Mouse (Mus musculus): Measurements from ENCODE around the gene Pkdcc. TPM values are rescaled to one million over a fixed set of nuclear protein-coding genes. Genes with fewer than 3 reads are reported as not detected.

Pkdcc gene
- polyA plus RNA-seq (2012), result 0.02 and 0.12 TPM in 2 replicates

DNA sequence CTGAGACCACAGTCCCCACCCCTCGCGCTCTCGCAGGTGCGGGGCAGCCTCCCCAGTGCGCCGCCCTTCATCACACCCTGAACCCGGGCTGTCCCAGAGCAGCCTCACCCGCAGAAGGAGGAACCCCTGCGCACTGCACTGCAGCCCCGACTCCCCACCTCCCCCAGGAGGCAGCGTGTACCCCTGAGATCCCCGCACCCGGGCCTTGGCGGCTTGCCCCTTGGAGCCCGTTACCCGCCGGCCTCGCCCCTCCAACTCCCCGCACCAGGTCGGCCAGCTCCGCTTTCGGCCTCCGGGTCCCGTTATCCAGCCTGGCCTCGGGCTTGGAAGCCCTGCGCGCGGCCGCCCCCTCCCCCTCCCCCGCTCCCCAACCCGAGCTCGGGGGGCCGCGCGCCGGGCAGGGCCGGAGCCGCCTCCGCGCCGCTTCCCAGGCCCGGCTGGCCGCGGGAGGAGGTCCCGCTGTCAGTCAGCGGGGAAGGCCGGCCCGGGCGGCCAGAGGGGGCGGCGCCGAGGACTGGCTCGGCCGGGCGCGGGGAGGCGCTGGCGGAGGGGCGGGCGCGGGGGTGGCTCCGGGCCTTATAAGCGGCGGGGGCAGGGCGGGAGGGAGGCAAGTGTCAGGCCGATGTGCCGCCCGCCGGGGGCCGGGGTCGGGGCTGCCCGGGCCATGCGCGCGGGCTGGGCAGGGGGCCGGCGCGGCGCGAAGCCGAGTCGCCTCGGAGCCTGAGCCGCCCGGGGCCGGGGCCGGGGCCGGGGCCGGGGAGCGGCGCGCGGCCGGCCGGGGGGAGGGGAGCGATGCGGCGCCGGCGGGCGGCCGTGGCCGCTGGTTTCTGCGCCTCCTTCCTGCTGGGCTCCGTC is at the start of gene Pkdcc:
TSS of gene Pkdcc (plus strand) at position 619 of the 855 bp plus-strand sequence.
- H3K9me3 ChIP-seq (ENCODE audit: control insufficient read depth, low read length), result no peaks in the 10 kb centered on the region
- H3K4me1 ChIP-seq (ENCODE audit: control insufficient read depth), result no peaks in the 10 kb centered on the region
- TF ChIP-seq TAL1 (IDR thresholded peaks at IDR 0.05; ENCODE audit: low read length) (no peak), GATA1 (IDR thresholded peaks at IDR 0.05; ENCODE audit: low read length) (no peak)
- peak within 1 kb of the TSS; percentile 58 for H3K4me3 ChIP-seq (replicated peaks)
- H3K27me3 ChIP-seq (ENCODE audit: control insufficient read depth), result peaks cover 48% of the 10 kb centered on the region
- H3K36me3 ChIP-seq (ENCODE audit: control insufficient read depth), result no peaks in the 10 kb centered on the region

DNA sequence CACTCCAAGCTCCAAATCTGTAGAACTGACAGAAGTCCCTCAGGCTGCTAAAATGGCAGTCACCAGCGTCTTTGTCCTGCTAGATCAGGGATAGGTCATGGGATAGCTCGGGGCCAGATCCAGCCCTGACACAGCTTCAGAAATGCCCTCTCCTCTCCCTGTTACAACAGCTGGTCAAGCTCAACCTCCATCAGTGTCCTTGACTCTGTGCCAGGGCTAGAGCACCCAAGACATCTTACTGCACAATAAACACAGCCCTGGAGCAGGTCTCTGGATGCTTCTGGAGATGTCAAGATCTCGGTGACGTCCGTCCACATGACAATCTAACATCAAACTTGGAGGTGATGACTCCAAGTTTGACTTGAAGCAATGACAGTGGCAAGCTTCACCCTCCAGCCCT is 48.9 kb upstream of the Pkdcc start:
- Histone ChIP-seq H3K27me3 (ENCODE audit: control insufficient read depth) (no peaks in the 10 kb centered on the region), H3K9me3 (ENCODE audit: control insufficient read depth, low read length) (no peaks in the 10 kb centered on the region), H3K36me3 (ENCODE audit: control insufficient read depth) (no peaks in the 10 kb centered on the region), H3K4me1 (ENCODE audit: control insufficient read depth) (no peaks in the 10 kb centered on the region), H3K4me3 (replicated peaks) (no peak overlapping the region)
- TF ChIP-seq TAL1 (IDR thresholded peaks at IDR 0.05; ENCODE audit: low read length) (no peak), GATA1 (IDR thresholded peaks at IDR 0.05; ENCODE audit: low read length) (no peak)

DNA sequence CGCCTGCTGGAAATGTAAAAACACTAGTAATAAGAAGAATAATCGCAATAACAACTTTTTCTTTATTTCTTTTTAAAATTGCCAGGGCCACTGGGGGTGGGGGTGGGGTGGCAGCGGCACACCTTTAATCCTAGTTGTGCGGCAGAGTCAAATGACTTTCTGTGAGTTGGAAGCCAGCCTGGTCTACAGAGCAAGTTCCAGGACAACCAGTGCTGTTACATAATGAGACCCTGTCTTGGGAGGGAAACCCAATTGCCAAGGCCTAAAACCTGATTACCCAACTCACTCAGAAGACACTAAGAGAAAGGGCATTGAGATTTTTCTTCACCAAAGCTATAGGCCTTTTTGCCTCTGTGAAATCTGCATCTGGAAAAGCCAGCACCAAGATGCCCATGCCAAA is 38.9 kb upstream of the Pkdcc start:
- Histone ChIP-seq H3K4me1 (ENCODE audit: control insufficient read depth) (no peaks in the 10 kb centered on the region), H3K9me3 (ENCODE audit: control insufficient read depth, low read length) (peaks cover 8% of the 10 kb centered on the region), H3K36me3 (ENCODE audit: control insufficient read depth) (no peaks in the 10 kb centered on the region), H3K27me3 (ENCODE audit: control insufficient read depth) (no peaks in the 10 kb centered on the region), H3K4me3 (replicated peaks) (no peak overlapping the region)
- TF ChIP-seq GATA1 (IDR thresholded peaks at IDR 0.05; ENCODE audit: low read length) (no peak), TAL1 (IDR thresholded peaks at IDR 0.05; ENCODE audit: low read length) (no peak)

DNA sequence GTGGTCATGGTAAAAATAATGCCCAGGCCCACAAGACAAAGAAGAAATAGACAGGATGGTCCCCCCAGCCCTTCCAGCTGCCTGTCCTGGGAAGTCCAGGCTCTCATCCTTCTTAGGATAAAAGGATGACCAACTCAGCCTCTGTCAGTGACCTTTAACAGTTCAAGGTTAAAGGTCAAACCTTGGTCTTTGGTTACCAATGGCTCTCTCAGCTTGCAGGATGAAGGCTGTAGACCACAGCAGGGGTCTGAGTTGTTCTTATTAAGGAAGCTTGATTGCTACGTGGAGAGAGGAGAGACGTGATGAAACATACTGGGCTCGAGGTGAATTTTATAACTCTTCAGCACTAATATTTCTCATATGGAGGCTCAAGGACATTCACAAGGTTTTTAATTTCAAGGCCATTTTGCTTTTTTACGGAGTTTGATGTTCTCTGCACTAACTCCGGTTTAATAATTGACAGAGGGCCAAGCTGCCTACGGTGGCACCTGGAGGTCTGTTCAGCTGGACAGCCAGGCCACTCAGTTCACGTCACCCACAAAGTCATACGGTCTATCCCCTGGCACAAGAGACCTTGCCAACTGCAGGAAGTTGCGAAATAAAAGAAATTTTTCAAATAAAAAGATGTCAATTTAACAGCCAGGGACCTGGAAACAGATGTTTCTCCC is 36.5 kb upstream of the Pkdcc start:
- H3K27me3 ChIP-seq (ENCODE audit: control insufficient read depth), result no peaks in the 10 kb centered on the region
- no peaks in the 10 kb centered on the region; the same call in 1 of the 2 replicates for H3K9me3 ChIP-seq (ENCODE audit: control insufficient read depth, low read length)
- no peaks in the 10 kb centered on the region for H3K36me3 ChIP-seq (ENCODE audit: control insufficient read depth)
- H3K4me1 ChIP-seq (ENCODE audit: control insufficient read depth), result no peaks in the 10 kb centered on the region
- no peak for TF ChIP-seq TAL1 (IDR thresholded peaks at IDR 0.05; ENCODE audit: low read length)
- no peak for TF ChIP-seq GATA1 (IDR thresholded peaks at IDR 0.05; ENCODE audit: low read length)
- H3K4me3 ChIP-seq (replicated peaks), result no peak overlapping the region

DNA sequence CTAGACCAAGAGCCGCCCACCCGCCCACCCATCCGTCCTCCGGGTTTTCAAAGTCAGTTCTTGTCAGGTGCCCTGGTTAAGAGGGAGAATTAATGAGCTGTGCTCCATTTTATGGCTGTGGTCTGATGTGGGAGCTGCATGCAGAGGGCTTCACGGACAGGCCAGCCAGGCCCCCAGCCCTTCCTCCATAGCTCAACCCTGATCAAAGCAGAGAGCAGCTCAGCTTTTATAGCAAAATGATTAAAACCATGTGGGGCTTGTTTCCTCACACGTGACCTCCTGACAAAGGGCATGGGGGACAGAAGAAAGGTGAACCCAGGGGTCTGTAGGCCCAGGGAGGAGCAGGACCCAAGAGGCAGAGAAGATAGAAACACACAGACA is 36.0 kb upstream of the Pkdcc start:
- H3K27me3 ChIP-seq (ENCODE audit: control insufficient read depth), result no peaks in the 10 kb centered on the region
- no peaks in the 10 kb centered on the region for H3K9me3 ChIP-seq (ENCODE audit: control insufficient read depth, low read length)
- no peaks in the 10 kb centered on the region for H3K4me1 ChIP-seq (ENCODE audit: control insufficient read depth)
- H3K36me3 ChIP-seq (ENCODE audit: control insufficient read depth), result no peaks in the 10 kb centered on the region
- TF ChIP-seq TAL1 (IDR thresholded peaks at IDR 0.05; ENCODE audit: low read length) (no peak), GATA1 (IDR thresholded peaks at IDR 0.05; ENCODE audit: low read length) (no peak)
- no peak overlapping the region for H3K4me3 ChIP-seq (replicated peaks)

DNA sequence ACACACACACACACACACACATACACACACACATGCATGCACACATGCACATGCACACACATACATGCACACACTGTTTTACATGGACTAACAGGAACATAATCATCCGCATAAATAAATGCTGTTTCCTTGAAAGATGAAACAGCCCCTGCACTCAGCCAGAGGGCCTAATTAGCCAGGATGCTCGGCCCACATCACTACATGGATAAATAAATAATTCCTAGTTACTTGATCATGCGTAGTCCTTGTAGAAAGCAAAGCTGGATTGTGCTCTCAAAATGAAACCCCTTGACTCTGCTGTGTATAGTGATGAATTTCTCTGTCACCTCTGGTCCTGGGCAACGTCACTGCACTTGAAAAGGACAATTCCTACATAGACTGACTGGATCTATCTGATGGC is 35.5 kb upstream of the Pkdcc start:
- no peaks in the 10 kb centered on the region for H3K9me3 ChIP-seq (ENCODE audit: control insufficient read depth, low read length)
- no peaks in the 10 kb centered on the region for H3K4me1 ChIP-seq (ENCODE audit: control insufficient read depth)
- no peak overlapping the region for H3K4me3 ChIP-seq (replicated peaks)
- TF ChIP-seq TAL1 (IDR thresholded peaks at IDR 0.05; ENCODE audit: low read length) (no peak), GATA1 (IDR thresholded peaks at IDR 0.05; ENCODE audit: low read length) (no peak)
- no peaks in the 10 kb centered on the region for H3K36me3 ChIP-seq (ENCODE audit: control insufficient read depth)
- H3K27me3 ChIP-seq (ENCODE audit: control insufficient read depth), result no peaks in the 10 kb centered on the region

DNA sequence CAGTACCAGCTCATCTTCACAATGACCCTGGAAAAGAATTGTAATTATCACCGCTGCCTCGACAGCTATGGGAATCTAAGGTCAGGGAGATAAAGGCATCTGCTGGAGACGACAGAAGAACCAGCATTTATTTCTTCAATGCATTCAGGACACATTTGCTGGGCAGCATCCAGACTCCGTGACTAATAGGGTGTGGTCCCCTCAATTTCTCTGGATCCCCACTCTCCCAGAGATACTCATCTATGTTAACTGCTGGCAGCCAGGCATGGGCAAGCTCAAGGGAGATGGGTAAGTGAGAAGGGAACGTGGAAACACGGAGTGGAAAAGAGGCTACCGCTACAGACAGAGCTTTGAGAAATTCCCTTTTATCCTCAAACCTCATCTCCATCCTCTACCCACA is 34.0 kb upstream of the Pkdcc start:
- no peaks in the 10 kb centered on the region for H3K36me3 ChIP-seq (ENCODE audit: control insufficient read depth)
- no peak for TF ChIP-seq GATA1 (IDR thresholded peaks at IDR 0.05; ENCODE audit: low read length)
- TF ChIP-seq TAL1 (IDR thresholded peaks at IDR 0.05; ENCODE audit: low read length), result no peak
- H3K4me1 ChIP-seq (ENCODE audit: control insufficient read depth), result no peaks in the 10 kb centered on the region
- H3K9me3 ChIP-seq (ENCODE audit: control insufficient read depth, low read length), result no peaks in the 10 kb centered on the region
- H3K27me3 ChIP-seq (ENCODE audit: control insufficient read depth), result no peaks in the 10 kb centered on the region
- H3K4me3 ChIP-seq (replicated peaks), result no peak overlapping the region

DNA sequence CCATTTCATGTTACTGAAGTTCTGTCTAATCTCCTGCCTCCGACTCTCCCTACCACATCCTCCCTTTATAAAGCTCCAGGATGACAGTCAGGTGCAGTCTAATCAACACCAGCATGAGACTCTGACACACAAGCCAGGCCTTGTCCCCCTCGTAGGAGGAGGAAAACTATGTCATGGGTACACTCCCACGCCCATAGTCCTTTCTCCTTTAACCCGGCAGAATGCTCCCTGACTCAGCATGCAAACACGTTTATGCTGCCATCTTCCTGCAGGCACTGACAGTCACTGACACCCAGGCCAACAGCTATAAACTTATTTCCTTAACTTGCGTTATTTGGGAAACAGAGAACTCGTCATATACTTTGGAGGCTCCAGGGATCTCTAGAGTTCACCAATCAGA is 33.5 kb upstream of the Pkdcc start:
- Histone ChIP-seq H3K4me3 (replicated peaks) (no peak overlapping the region), H3K27me3 (ENCODE audit: control insufficient read depth) (no peaks in the 10 kb centered on the region), H3K36me3 (ENCODE audit: control insufficient read depth) (no peaks in the 10 kb centered on the region), H3K9me3 (ENCODE audit: control insufficient read depth, low read length) (no peaks in the 10 kb centered on the region), H3K4me1 (ENCODE audit: control insufficient read depth) (no peaks in the 10 kb centered on the region)
- no peak for TF ChIP-seq GATA1 (IDR thresholded peaks at IDR 0.05; ENCODE audit: low read length)
- no peak for TF ChIP-seq TAL1 (IDR thresholded peaks at IDR 0.05; ENCODE audit: low read length)

DNA sequence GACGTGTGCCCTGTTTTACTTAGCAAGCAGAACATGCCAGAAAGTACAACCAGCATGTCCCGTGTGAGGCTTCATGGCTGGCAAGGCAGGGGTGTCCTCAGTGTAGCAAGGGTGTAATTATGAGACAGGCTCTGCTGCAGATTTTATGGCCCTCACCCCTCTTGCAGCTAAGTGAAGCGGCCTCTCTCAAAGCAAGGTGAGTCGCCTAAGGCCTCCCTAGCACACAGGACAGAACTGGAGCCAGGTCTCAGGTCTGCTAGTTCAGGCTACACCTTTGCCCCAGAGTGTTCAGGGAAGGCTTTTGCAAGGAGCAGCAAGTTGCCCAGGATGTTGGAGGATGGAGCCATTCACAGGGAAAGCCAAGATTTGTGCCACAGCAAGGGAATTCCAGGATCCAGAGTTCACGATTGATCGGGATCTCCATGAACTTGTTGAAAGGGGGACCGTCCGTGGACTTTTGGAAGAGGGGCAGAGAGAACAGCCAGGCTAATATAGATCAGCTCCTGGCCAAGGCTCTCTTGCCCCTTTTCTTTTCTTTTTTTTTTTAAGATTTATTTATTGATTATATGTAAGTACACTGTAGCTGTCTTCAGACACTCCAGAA is 32.9 kb upstream of the Pkdcc start:
- H3K9me3 ChIP-seq (ENCODE audit: control insufficient read depth, low read length), result no peaks in the 10 kb centered on the region

More for the DNA sequence above, 32.9 kb upstream of the Pkdcc start:
- H3K36me3 ChIP-seq (ENCODE audit: control insufficient read depth), result no peaks in the 10 kb centered on the region
- no peaks in the 10 kb centered on the region for H3K27me3 ChIP-seq (ENCODE audit: control insufficient read depth)
- no peak overlapping the region for H3K4me3 ChIP-seq (replicated peaks)
- no peak for TF ChIP-seq GATA1 (IDR thresholded peaks at IDR 0.05; ENCODE audit: low read length)
- TF ChIP-seq TAL1 (IDR thresholded peaks at IDR 0.05; ENCODE audit: low read length), result no peak
- no peaks in the 10 kb centered on the region for H3K4me1 ChIP-seq (ENCODE audit: control insufficient read depth)

Data from erythroblast, embryonic 14.5 days (primary cell).